Mouse (Mus musculus) lung, postnatal 0 days (tissue): Measurements from ENCODE around the gene Hist1h1c. TPM values are rescaled to one million over a fixed set of nuclear protein-coding genes. Genes with fewer than 3 reads are reported as not detected.
"Not testable (repeated sequence)": the region's sequence is repeated elsewhere in the genome, so short reads cannot be mapped to it uniquely, and the experiment has no call there.

Experiments
- ATAC-seq: fragments of 200-750 bp; cut with Nextera tagmentation; 2 replicates; pipeline ENCODE4 v1.8.0; 2017; ENCODE audit warnings: moderate library complexity
- DNase-seq: peaks from one replicate; pipeline ENCODE4 v3.0.0-alpha.2; 2016; ENCODE audit warnings: low spot score
- H3K27ac ChIP-seq: fragments of 300-500 bp; sonication (generic); 2 replicates; pipeline ENCODE4 v1.5.1; 2014; ENCODE audit warnings: antibody characterized with exemption, mild to moderate bottlenecking, low read length, mixed read lengths
- H3K27me3 ChIP-seq: fragments of 300-500 bp; sonication (generic); replicated peaks from 2 replicates; pipeline ENCODE4 v1.6.1; 2014; ENCODE audit warnings: low read length, mixed read lengths; ENCODE audit not compliant: insufficient read depth
- H3K36me3 ChIP-seq: fragments of 300-500 bp; sonication (generic); 2 replicates; pipeline ENCODE4 v1.6.1; 2014; ENCODE audit warnings: low read length, mixed read lengths; ENCODE audit not compliant: insufficient read depth
- H3K4me1 ChIP-seq: fragments of 300-500 bp; sonication (generic); 2 replicates; pipeline ENCODE4 v1.6.1; 2014; ENCODE audit warnings: antibody characterized with exemption, low read depth, low read length, mixed read lengths; ENCODE audit not compliant: insufficient read depth
- H3K4me2 ChIP-seq: fragments of 300-500 bp; sonication (generic); replicated peaks from 2 replicates; pipeline ENCODE4 v1.6.1; 2014; ENCODE audit warnings: low read depth, mild to moderate bottlenecking, low read length, moderate library complexity, mixed read lengths
- H3K4me3 ChIP-seq: fragments of 300-500 bp; sonication (generic); 2 replicates; pipeline ENCODE4 v1.5.1; 2014; ENCODE audit warnings: low read depth, low read length
- H3K9ac ChIP-seq: fragments of 300-500 bp; sonication (generic); replicated peaks from 2 replicates; pipeline ENCODE4 v1.6.1; 2014; ENCODE audit warnings: low read depth, mild to moderate bottlenecking
- H3K9me3 ChIP-seq: fragments of 300-500 bp; sonication (generic); 2 replicates; pipeline ENCODE4 v1.6.1; 2016; ENCODE audit warnings: low read length, mixed read lengths
- CTCF ChIP-seq: IDR thresholded peaks from 2 replicates; pipeline ENCODE4 v1.5.1; 2016; ENCODE audit warnings: antibody characterized with exemption, mild to moderate bottlenecking
- EP300 ChIP-seq: IDR thresholded peaks from 2 replicates; pipeline ENCODE4 v1.6.1; 2016; ENCODE audit warnings: antibody characterized with exemption, mild to moderate bottlenecking, control low read depth
- WGBS: fragments of 180-500 bp; shearing (Covaris S2); extraction: QIAGEN DNeasy Blood & Tissue Kit; methylation state at CpG from one replicate; pipeline ENCODE4 v1.1.7; 2014; 5-methylcytosine and 5-hydroxymethylcytosine counted together
- polyA plus RNA-seq: library from polyadenylated mRNA; unstranded; fragments of >200 nt; fragmentation: Nextera tagmentation; extraction: Ambion mirVana; gene quantifications from 2 replicates; pipeline ENCODE4 v1.2.1, GENCODE M21; 2015

Hist1h1c gene
- polyA plus RNA-seq, 1 experiment from 2014 or later, result 43.3 TPM

DNA sequence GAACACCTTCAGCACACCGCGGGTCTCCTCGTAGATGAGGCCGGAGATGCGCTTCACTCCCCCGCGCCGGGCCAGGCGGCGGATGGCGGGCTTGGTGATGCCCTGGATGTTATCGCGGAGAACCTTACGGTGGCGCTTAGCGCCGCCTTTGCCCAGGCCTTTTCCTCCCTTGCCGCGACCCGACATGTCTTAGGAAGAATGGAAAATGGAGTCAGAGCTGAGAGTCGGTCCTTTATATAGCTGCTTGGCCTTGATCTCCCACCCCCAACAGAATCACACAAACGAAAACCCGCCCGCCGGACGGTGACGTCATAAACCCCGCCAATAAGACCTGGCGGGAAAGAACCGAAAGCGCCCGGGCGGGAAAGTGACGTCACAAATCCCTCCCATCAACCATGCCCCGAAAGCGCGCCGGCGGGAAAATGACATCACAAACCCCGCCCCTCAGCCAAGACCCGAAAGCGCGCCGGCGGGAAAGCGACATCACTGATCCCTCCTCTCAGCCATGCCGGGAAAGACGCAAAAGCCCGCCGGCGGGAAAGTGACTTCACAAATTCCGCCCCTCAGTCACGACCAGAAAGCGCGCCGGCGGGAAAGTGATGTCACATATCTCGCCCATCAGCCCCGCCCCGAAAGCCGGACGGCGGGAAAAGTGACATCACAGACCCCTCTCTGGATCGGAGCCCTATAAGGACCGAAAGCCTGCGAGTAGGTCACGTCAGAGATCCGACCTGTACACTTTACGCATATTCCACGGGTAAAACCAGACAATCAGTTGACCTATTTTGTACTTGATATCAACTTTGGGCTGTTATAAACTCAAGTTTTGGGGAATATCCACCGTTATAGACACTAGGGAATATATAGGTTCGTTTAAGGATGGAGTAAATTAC, 22.6 kb downstream of the Hist1h1c start, which contains the start of gene Hist1h4a:
TSS of gene Hist1h4a (minus strand) at position 259 of the 893 bp plus-strand sequence.
- Histone ChIP-seq H3K4me3 (peak within 1 kb of the TSS; percentile 49), H3K27ac (peak within 1 kb of the TSS; percentile 81), H3K4me2 (peak within 1 kb of the TSS; percentile 75), H3K9me3 (no peaks in the 10 kb centered on the region), H3K9ac (peak within 1 kb of the TSS; percentile 35), H3K36me3 (no peaks in the 10 kb centered on the region), H3K4me1 (peaks cover 12% of the 10 kb centered on the region), H3K27me3 (no peaks in the 10 kb centered on the region)
- DNase-seq (peak; percentile 99), ATAC-seq (peak; percentile 75)
- TF ChIP-seq EP300 (no peak), CTCF (no peak)
- 1% methylated on average over 63 of the region's 72 CpGs for WGBS

DNA sequence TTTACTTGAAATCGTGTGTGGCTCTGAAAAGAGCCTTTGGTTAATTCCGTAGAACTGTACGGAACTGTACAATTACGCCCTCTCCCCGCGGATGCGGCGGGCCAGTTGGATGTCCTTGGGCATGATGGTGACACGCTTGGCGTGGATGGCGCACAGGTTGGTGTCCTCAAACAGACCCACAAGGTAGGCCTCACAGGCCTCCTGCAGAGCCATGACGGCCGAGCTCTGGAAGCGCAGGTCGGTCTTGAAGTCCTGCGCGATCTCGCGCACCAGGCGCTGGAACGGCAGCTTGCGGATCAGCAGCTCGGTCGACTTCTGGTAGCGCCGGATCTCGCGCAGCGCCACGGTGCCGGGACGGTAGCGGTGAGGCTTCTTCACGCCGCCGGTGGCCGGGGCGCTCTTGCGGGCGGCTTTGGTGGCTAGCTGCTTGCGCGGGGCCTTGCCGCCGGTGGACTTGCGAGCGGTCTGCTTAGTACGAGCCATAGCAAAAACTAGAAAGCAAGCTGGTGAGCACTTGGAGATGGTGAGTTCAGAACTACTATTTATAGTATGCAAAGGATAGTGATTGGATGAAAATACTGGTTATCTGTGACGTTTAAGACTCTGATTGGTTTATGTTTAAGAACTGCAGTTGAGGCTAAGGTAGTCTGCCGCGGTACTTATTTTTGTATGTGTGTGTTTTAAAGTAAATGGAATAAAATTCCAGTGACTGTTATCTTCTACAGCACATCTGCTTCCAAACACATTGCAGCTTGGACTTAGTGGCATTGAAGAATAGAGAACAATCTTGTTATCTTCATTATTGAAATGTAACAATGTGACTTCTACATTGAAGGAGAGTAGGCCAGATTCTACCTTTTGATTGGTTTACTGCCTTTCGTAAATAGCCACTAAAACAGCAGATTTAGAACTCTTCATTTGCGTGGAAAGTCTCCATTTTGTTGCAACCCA, 23.5 kb downstream of the Hist1h1c start, which contains the start of gene Hist1h3a:
TSS of gene Hist1h3a (minus strand) at position 516 of the 951 bp plus-strand sequence.
- Histone ChIP-seq H3K27ac (peak within 1 kb of the TSS; percentile 81), H3K9ac (peak within 1 kb of the TSS; percentile 35), H3K4me2 (peak within 1 kb of the TSS; percentile 75), H3K4me3 (peak within 1 kb of the TSS; percentile 49), H3K4me1 (peaks cover 12% of the 10 kb centered on the region)
- WGBS, result 3% methylated on average over 26 of the region's 52 CpGs
- not testable (repeated sequence) for H3K9me3 ChIP-seq, H3K36me3 ChIP-seq, H3K27me3 ChIP-seq
- DNase-seq, result peak; percentile 98
- peak; percentile 59 for ATAC-seq

DNA sequence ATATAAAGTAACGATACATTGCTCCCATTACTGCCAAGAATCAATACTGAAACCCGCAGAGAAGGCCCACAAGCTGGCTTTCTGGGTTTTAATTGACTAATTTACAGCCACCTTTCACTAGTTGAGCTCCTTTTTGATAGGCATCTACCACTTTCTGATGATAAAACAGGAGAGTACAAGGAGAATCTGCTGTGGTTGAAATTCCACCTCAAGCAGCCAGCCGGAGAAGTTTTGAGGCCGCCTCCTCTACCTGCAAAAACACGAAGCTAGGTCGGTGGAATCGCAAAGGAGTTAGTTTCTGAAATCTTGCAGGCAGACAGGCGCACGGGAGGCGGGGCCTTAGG, 24.6 kb downstream of the Hist1h1c start:
- peak overlapping the region; percentile 75 for H3K4me2 ChIP-seq
- H3K4me3 ChIP-seq, result peak overlapping the region; percentile 49
- 1% methylated on average over 10 of the region's 10 CpGs for WGBS
- no peaks in the 10 kb centered on the region for H3K9me3 ChIP-seq
- H3K9ac ChIP-seq, result 0 out of 2 replicates have a peak overlapping the region, but pooled peaks have one; percentile 13
- peak overlapping the region; percentile 81 for H3K27ac ChIP-seq
- DNase-seq (peak; percentile 47), ATAC-seq (no peak)
- H3K27me3 ChIP-seq, result no peaks in the 10 kb centered on the region
- H3K4me1 ChIP-seq, result peaks cover 12% of the 10 kb centered on the region
- H3K36me3 ChIP-seq, result no peaks in the 10 kb centered on the region
- no peak for TF ChIP-seq CTCF

DNA sequence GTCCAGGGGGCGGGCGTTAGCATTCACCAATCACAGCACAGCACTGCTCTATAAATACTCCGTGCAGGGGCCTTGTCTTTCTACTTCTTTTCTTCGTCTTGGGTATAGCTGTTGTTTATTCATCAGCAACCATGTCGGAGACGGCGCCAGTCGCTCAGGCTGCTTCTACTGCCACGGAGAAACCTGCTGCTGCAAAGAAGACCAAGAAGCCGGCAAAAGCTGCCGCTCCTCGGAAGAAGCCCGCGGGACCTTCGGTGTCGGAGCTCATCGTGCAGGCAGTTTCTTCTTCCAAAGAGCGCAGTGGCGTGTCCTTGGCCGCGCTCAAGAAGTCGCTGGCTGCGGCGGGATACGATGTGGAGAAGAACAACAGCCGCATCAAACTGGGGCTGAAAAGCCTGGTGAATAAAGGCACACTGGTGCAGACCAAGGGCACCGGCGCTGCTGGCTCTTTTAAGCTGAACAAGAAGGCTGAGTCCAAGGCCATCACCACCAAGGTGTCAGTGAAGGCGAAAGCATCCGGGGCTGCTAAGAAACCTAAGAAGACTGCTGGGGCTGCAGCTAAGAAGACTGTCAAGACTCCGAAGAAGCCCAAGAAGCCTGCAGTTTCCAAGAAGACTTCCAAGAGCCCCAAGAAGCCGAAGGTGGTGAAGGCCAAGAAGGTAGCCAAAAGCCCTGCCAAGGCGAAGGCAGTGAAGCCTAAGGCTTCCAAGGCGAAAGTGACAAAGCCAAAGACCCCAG, 25.1 kb downstream of the Hist1h1c start, which contains the start of gene Hist1h1a:
TSS of gene Hist1h1a (plus strand) at position 81 of the 738 bp plus-strand sequence.
- no peaks in the 10 kb centered on the region for H3K36me3 ChIP-seq
- no peak for TF ChIP-seq CTCF
- no peak; the same call in 1 of the 2 replicates for TF ChIP-seq EP300
- peaks cover 12% of the 10 kb centered on the region for H3K4me1 ChIP-seq
- H3K9me3 ChIP-seq, result no peaks in the 10 kb centered on the region
- H3K27ac ChIP-seq, result peak within 1 kb of the TSS; percentile 81
- H3K4me2 ChIP-seq, result peak within 1 kb of the TSS; percentile 75
- H3K27me3 ChIP-seq, result no peaks in the 10 kb centered on the region
- ATAC-seq (peak; percentile 68), DNase-seq (peak; percentile 98)
- WGBS, result 3% methylated on average over 34 of the region's 34 CpGs
- peak within 1 kb of the TSS; percentile 64 for H3K9ac ChIP-seq
- peak within 1 kb of the TSS; percentile 49 for H3K4me3 ChIP-seq

DNA sequence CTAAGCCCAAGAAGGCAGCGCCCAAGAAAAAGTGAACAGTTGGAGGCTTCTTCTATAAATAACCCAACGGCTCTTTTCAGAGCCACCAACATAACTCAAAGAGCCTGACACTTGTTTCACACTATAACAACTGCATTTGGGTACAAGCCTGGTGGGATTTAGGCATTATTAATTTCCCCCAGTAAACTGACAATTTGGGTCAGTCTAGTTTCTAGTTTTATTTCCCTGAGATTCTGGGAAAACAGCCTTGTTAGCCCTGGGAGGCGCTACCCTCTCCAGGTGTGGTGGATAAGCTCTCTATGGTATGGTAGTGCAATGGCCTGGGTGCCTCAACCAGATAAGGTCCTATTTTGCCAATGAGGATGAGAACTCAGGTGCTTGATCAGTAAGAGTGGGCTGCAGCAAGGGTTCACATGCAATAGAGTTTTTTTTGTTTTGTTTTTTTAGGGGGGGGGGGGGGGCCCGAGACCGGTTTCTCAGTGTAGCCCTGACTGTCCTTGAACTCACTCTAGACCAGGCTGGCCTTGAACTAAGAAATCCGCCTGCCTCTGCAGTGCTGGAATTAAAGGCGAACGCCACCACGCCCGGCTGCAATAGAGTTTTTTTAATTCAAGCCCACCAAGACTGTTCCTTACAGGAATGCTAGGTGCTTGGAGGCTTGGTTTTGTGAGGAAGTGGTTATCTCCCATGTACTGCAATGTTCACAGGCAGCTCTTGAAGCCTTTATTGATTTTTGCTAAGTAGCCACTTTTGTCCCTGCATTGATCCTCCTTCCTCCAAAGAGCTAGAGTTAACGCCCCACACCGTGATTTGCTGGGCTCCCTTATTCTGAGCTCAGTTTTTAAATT, 25.9 kb downstream of the Hist1h1c start:
- 38% methylated on average over 10 of the region's 12 CpGs for WGBS
- H3K4me1 ChIP-seq, result peaks cover 12% of the 10 kb centered on the region
- peak overlapping the region; percentile 75 for H3K4me2 ChIP-seq
- DNase-seq (no peak), ATAC-seq (no peak)
- no peak overlapping the region for H3K4me3 ChIP-seq
- no peak overlapping the region for H3K27ac ChIP-seq
- no peak for TF ChIP-seq EP300
- TF ChIP-seq CTCF, result no peak
- no peaks in the 10 kb centered on the region for H3K36me3 ChIP-seq
- H3K9ac ChIP-seq, result peak overlapping the region; percentile 64; the same call in 1 of the 2 replicates
- H3K9me3 ChIP-seq, result no peaks in the 10 kb centered on the region
- no peaks in the 10 kb centered on the region for H3K27me3 ChIP-seq
